Mouse (Mus musculus) small intestine, adult 2 months (tissue): ENCODE results near the gene Phldb2.

Experiments
- CTCF ChIP-seq: fragments of 200-500 bp; IDR thresholded peaks from 2 replicates; pipeline ENCODE4 v1.5.1; 2012; ENCODE audit warnings: low read depth, mild to moderate bottlenecking, control low read depth, inconsistent platforms, low read length, moderate library complexity, mixed read lengths; ENCODE audit not compliant: insufficient replicate concordance, insufficient read length; ENCODE audit errors: extremely low read depth
- POLR2A ChIP-seq: fragments of 200-500 bp; IDR thresholded peaks from 2 replicates; pipeline ENCODE4 v1.6.1; 2012; ENCODE audit warnings: low read depth, mild to moderate bottlenecking, control low read depth, inconsistent platforms, low read length, moderate library complexity

GRCm38 (mm10) chr16:45968716-45969115 lies 15.3 kb upstream of the Phldb2 start:
- TF ChIP-seq CTCF: no peak
- TF ChIP-seq POLR2A: no peak
